Mouse (Mus musculus) kidney, postnatal 25 days (tissue): ENCODE data around the gene Shb.
A peak's percentile ranks its signal among the peaks of the same experiment; 100 is the strongest.

Source experiments
- DNase-seq, 2 experiments: peaks; one replicate each; pipeline ENCODE4 v3.0.0; 2021; ENCODE audit warnings: mixed read lengths in 2 of 2

Shb gene

GRCm38 (mm10) chr4:45503816-45504215 lies 28.5 kb downstream of the Shb start:
- peak in 1 of 2 experiments; percentile 73 for DNase-seq

GRCm38 (mm10) chr4:45503380-45503779 lies 28.9 kb downstream of the Shb start:
- DNase-seq: peak in 1 of 2 experiments; percentile 32

- peak; percentile 51 to 79 for DNase-seq
Measured at GRCm38 (mm10) chr4:45502002-45502401, 30.3 kb downstream of the Shb start.

GRCm38 (mm10) chr4:45500381-45500780 lies 31.9 kb downstream of the Shb start:
- peak in 1 of 2 experiments; percentile 64 for DNase-seq

GRCm38 (mm10) chr4:45499556-45499955 lies 32.7 kb downstream of the Shb start:
- peak; percentile 53 to 65 for DNase-seq

GRCm38 (mm10) chr4:45499081-45499480 lies 33.2 kb downstream of the Shb start:
- DNase-seq: no peak

GRCm38 (mm10) chr4:45498345-45498744 lies 33.9 kb downstream of the Shb start:
- no peak for DNase-seq

GRCm38 (mm10) chr4:45497282-45497681 lies 35.0 kb downstream of the Shb start:
- DNase-seq: no peak

GRCm38 (mm10) chr4:45495531-45496201 lies 36.6 kb downstream of the Shb start:
- DNase-seq: no peak

- no peak for DNase-seq
Measured at GRCm38 (mm10) chr4:45493786-45494400, 38.4 kb downstream of the Shb start.

GRCm38 (mm10) chr4:45493118-45493517 lies 39.2 kb downstream of the Shb start:
- no peak for DNase-seq

- DNase-seq: no peak
Measured at GRCm38 (mm10) chr4:45492681-45493081, 39.6 kb downstream of the Shb start.

- no peak for DNase-seq
Measured at GRCm38 (mm10) chr4:45491685-45492601, 40.3 kb downstream of the Shb start.

- DNase-seq: peak; percentile 74 to 85
Measured at GRCm38 (mm10) chr4:45491119-45491679, 41.1 kb downstream of the Shb start.

- DNase-seq: no peak
Measured at GRCm38 (mm10) chr4:45490036-45490752, 42.1 kb downstream of the Shb start.

GRCm38 (mm10) chr4:45489141-45490035 lies 42.9 kb downstream of the Shb start:
- DNase-seq: peak; percentile 88 to 92

GRCm38 (mm10) chr4:45487681-45488081 lies 44.6 kb downstream of the Shb start:
- peak; percentile 61 to 86 for DNase-seq

GRCm38 (mm10) chr4:45485024-45485423 lies 47.2 kb downstream of the Shb start:
- no peak for DNase-seq

- DNase-seq: peak in 1 of 2 experiments; percentile 71
Measured at GRCm38 (mm10) chr4:45483271-45484245, 48.7 kb downstream of the Shb start.

GRCm38 (mm10) chr4:45482271-45482670 lies 50.0 kb downstream of the Shb start:
- DNase-seq: no peak
